In the genomic region with DNA sequence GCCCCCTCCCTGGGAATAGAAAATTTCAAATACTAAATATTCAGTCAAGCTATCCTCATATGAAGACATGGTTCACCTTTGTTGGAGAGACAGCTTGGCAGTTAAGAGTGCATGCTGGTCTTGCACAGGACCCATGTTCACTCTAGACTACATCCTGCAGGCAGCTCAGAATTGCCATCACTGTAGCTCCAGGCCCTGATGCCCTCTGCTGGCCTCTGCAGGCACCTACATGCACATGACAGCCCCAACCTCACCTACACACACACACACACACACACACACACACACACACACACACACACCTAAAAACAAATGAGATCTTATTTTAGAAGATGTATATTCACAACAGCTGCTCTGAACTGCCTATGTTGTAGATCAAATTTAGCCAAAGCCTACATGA, we compare ENCODE assay signal across 12 mouse cellular contexts. TPM values are rescaled to one million over a fixed set of nuclear protein-coding genes. Genes with fewer than 3 reads are reported as not detected.
DNase-seq lines count a peak whose midpoint lies in the region; ATAC-seq and TF ChIP-seq lines count a peak whose summit lies in the region.
"Had no signal": no experiment of that assay in that cellular context is flagged by ENCODE, and none has a peak within 500 bp of the region (broad histone marks: within the 10 kb centered on the region; RNA-seq: fewer than 3 reads in every experiment).

No protein-coding gene starts in this region.

- no peak for TF ChIP-seq POLR2A in ES-Bruce4 (IDR thresholded peaks at IDR 0.05; ENCODE audit: insufficient read depth, low read length)

- peaks cover 42% of the 10 kb centered on the region for H3K36me3 ChIP-seq in intestine, postnatal 0 days (ENCODE audit: control insufficient read depth, insufficient read depth)
- H3K36me3 ChIP-seq in intestine, embryonic 16.5 days (ENCODE audit: control insufficient read depth, insufficient read depth, low read length), result peaks cover 8% of the 10 kb centered on the region; the same call in 1 of the 2 replicates
- H3K36me3 ChIP-seq in ES-Bruce4 (ENCODE audit: control insufficient read depth, insufficient read depth, low read length, poor library complexity, severe bottlenecking), result no peaks in the 10 kb centered on the region
- H3K36me3 ChIP-seq in limb, embryonic 10.5 days, result peaks cover 21% of the 10 kb centered on the region

- H3K27me3 ChIP-seq in intestine, postnatal 0 days (replicated peaks; ENCODE audit: control insufficient read depth, insufficient read depth, low read length), result no peaks in the 10 kb centered on the region
- H3K27me3 ChIP-seq in intestine, embryonic 16.5 days (replicated peaks; ENCODE audit: control insufficient read depth, insufficient read depth, low read length), result no peaks in the 10 kb centered on the region
- no peaks in the 10 kb centered on the region for H3K27me3 ChIP-seq in ES-Bruce4 (ENCODE audit: control insufficient read depth, insufficient read depth, low read length, poor library complexity, severe bottlenecking)
- H3K27me3 ChIP-seq in limb, embryonic 10.5 days (ENCODE audit: low read depth, poor library complexity, severe bottlenecking), result no peaks in the 10 kb centered on the region
- H3K27me3 ChIP-seq: heart, embryonic 13.5 days; hindbrain, embryonic 15.5 days had no signal

- H3K9ac ChIP-seq in intestine, postnatal 0 days (ENCODE audit: low read depth, low read length), result no peak overlapping the region
- H3K9ac ChIP-seq in intestine, embryonic 16.5 days (ENCODE audit: low read depth, low read length), result no peak overlapping the region
- H3K9ac ChIP-seq in ES-Bruce4 (ENCODE audit: low read depth, poor library complexity, severe bottlenecking), result no peak overlapping the region
- H3K9ac ChIP-seq: heart, embryonic 13.5 days; hindbrain, embryonic 15.5 days had no signal

- peak; percentile 22 for DNase-seq in 3T3-L1 (ENCODE audit: low read depth, low spot score)
- DNase-seq in induced T-regulatory cell, adult 2 months (ENCODE audit: low read depth), result peak; percentile 43
- DNase-seq in right cerebral cortex, postnatal 14 days, result no peak
- DNase-seq in limb, embryonic 10.5 days (ENCODE audit: low spot score), result no peak
- DNase-seq in adrenal gland, adult 2 months, result no peak
- DNase-seq: embryo, embryonic 11 days had no signal

- H3K27ac ChIP-seq in intestine, postnatal 0 days (ENCODE audit: low read depth, low read length), result no peak overlapping the region
- H3K27ac ChIP-seq in intestine, embryonic 16.5 days (ENCODE audit: low read length), result no peak overlapping the region
- no peak overlapping the region for H3K27ac ChIP-seq in ES-Bruce4 (ENCODE audit: insufficient read depth, low read length)
- H3K27ac ChIP-seq in limb, embryonic 10.5 days, result no peak overlapping the region
- H3K27ac ChIP-seq: heart, embryonic 13.5 days; hindbrain, embryonic 15.5 days had no signal

- TF ChIP-seq CTCF in intestine, postnatal 0 days (IDR thresholded peaks at IDR 0.05; ENCODE audit: low read depth), result peak; percentile 58
- TF ChIP-seq CTCF in ES-Bruce4 (IDR thresholded peaks at IDR 0.05; ENCODE audit: low read depth, low read length), result peak; percentile 39

- no peaks in the 10 kb centered on the region for H3K4me1 ChIP-seq in intestine, postnatal 0 days (replicated peaks; ENCODE audit: control insufficient read depth, insufficient read depth, low read length)
- H3K4me1 ChIP-seq in intestine, embryonic 16.5 days (ENCODE audit: control insufficient read depth, insufficient read depth, low read length), result no peaks in the 10 kb centered on the region
- H3K4me1 ChIP-seq in ES-Bruce4 (ENCODE audit: control insufficient read depth, insufficient read depth, low read length), result no peaks in the 10 kb centered on the region
- no peaks in the 10 kb centered on the region for H3K4me1 ChIP-seq in limb, embryonic 10.5 days
- H3K4me1 ChIP-seq: hindbrain, embryonic 15.5 days had no signal

- TF ChIP-seq EP300 in ES-Bruce4 (IDR thresholded peaks at IDR 0.05; ENCODE audit: insufficient read depth, low read depth, low read length), result no peak

- no peak overlapping the region for H3K4me2 ChIP-seq in intestine, postnatal 0 days (replicated peaks; ENCODE audit: low read depth)
- no peak overlapping the region for H3K4me2 ChIP-seq in intestine, embryonic 16.5 days (ENCODE audit: low read depth, low read length)
- H3K4me2 ChIP-seq: heart, embryonic 13.5 days; hindbrain, embryonic 15.5 days had no signal

- no peak for ATAC-seq in intestine, postnatal 0 days
- ATAC-seq in intestine, embryonic 16.5 days, result no peak
- ATAC-seq: forebrain, embryonic 16.5 days had no signal

- no peak overlapping the region for H3K4me3 ChIP-seq in intestine, postnatal 0 days (ENCODE audit: low read depth, low read length)
- no peak overlapping the region for H3K4me3 ChIP-seq in intestine, embryonic 16.5 days (ENCODE audit: low read length)
- H3K4me3 ChIP-seq in ES-Bruce4 (ENCODE audit: low read depth, low read length), result no peak overlapping the region
- no peak overlapping the region for H3K4me3 ChIP-seq in limb, embryonic 10.5 days
- H3K4me3 ChIP-seq: heart, embryonic 13.5 days; hindbrain, embryonic 15.5 days had no signal

- H3K9me3 ChIP-seq in intestine, postnatal 0 days (ENCODE audit: control insufficient read depth), result no peaks in the 10 kb centered on the region
- H3K9me3 ChIP-seq in intestine, embryonic 16.5 days (ENCODE audit: control insufficient read depth, low read length), result no peaks in the 10 kb centered on the region
- H3K9me3 ChIP-seq in ES-Bruce4 (replicated peaks; ENCODE audit: control insufficient read depth, insufficient read depth, low read length, poor library complexity, severe bottlenecking), result no peaks in the 10 kb centered on the region
- H3K9me3 ChIP-seq in limb, embryonic 10.5 days (replicated peaks), result no peaks in the 10 kb centered on the region
- H3K9me3 ChIP-seq: heart, embryonic 13.5 days; hindbrain, embryonic 15.5 days had no signal

RNA-seq across cellular contexts. Expression of gene Ano10, which starts 31.1 kb away (rescaled TPM):
- 47.7 and 51.9 TPM in 2 replicates for polyA plus RNA-seq in intestine, postnatal 0 days (2015; fragmentation: Nextera tagmentation; extraction: Ambion mirVana)
- 37.9 and 39.7 TPM in 2 replicates for polyA plus RNA-seq in intestine, embryonic 16.5 days (2015; fragmentation: Nextera tagmentation; extraction: Ambion mirVana)
- polyA plus RNA-seq in ES-Bruce4 (2011; ENCODE audit: insufficient read depth, insufficient read length, low read depth, missing spikeins), result 19.4 and 19.6 TPM in 2 replicates
- 18.0 and 26.2 TPM in 2 replicates for polyA plus RNA-seq in limb, embryonic 10.5 days (2016; fragmentation: Nextera tagmentation; extraction: Ambion mirVana)
- total RNA-seq in adrenal gland, adult 2 months (2021), result 100 to 1,000 TPM in 1 of 2 experiments, 10 to 100 TPM in 1; 71.6 to 102 TPM
- 74.0 and 75.6 TPM in 2 replicates for polyA plus RNA-seq in adrenal gland, adult 2 months (2012; rRNA removed)

Comparison
In these comparisons a context has a peak if more than half of its experiments do, and no peak if none do; other contexts are left out.
1. DNase-seq: peak in 3T3-L1 (single experiment) and induced T-regulatory cell, adult 2 months (single experiment); none in right cerebral cortex, postnatal 14 days (single experiment), limb, embryonic 10.5 days (single experiment) and adrenal gland, adult 2 months (single experiment).